Comparison of ENCODE assay signal across 8 mouse cellular contexts in genomic region chr4:135352326-135353065, GRCm38 (mm10). TPM values are rescaled to one million over a fixed set of nuclear protein-coding genes. Genes with fewer than 3 reads are reported as not detected.
A peak's percentile ranks its signal among the peaks of the same experiment; 100 is the strongest.
DNase-seq lines count a peak whose midpoint lies in the region; ATAC-seq and TF ChIP-seq lines count a peak whose summit lies in the region.

No protein-coding gene starts in this region.

- peak overlapping the region; percentile 75 for H3K4me2 ChIP-seq in limb, embryonic 14.5 days (replicated peaks; ENCODE audit: low read depth, low read length, severe bottlenecking)

- peaks cover 17% of the 10 kb centered on the region for H3K4me1 ChIP-seq in limb, embryonic 14.5 days (ENCODE audit: control insufficient read depth, insufficient read depth, low read length)

- peaks cover 17% of the 10 kb centered on the region for H3K36me3 ChIP-seq in limb, embryonic 14.5 days (ENCODE audit: control insufficient read depth, insufficient read depth, low read length)

- no peak for DNase-seq in cerebellum, adult 9-10 months
- peak; percentile 26 for DNase-seq in urinary bladder, postnatal 25 days (ENCODE audit: low spot score)
- no peak for DNase-seq in urinary bladder, adult 2 months (ENCODE audit: low spot score)
- peak; percentile 26 to 52 for DNase-seq in heart, postnatal 10 days
- DNase-seq in limb, embryonic 14.5 days (ENCODE audit: low spot score), result peak; percentile 3
- peak; percentile 48 for DNase-seq in naive thymus-derived CD4-positive, alpha-beta T cell, adult 2 months (ENCODE audit: low read depth)
- DNase-seq in thymus, postnatal 4 days, result no peak

- H3K9ac ChIP-seq in limb, embryonic 14.5 days (ENCODE audit: low read depth, low read length, severe bottlenecking), result peak overlapping the region; percentile 98

- peak; percentile 45; the same call in 1 of the 2 replicates for ATAC-seq in cerebellum, adult (ENCODE audit: insufficient number of reproducible peaks, low FRiP score, low TSS enrichment)
- peak; percentile 1 for ATAC-seq in limb, embryonic 14.5 days (ENCODE audit: low FRiP score, low read depth)

- no peaks in the 10 kb centered on the region for H3K9me3 ChIP-seq in limb, embryonic 14.5 days (ENCODE audit: control insufficient read depth, low read length)

- WGBS in limb, embryonic 14.5 days, result under 1% methylated on average over 47 of the region's 67 CpGs

- peak overlapping the region; percentile 95 for H3K27ac ChIP-seq in limb, embryonic 14.5 days (replicated peaks; ENCODE audit: low read depth, low read length)

- intact Hi-C loops in heart, postnatal 10 days (cut with DNase I), result no loop called here

- no peak for TF ChIP-seq POLR2A in limb, embryonic 14.5 days (IDR thresholded peaks at IDR 0.05; ENCODE audit: borderline replicate concordance, extremely low read depth, insufficient read depth, insufficient read length)

- H3K27me3 ChIP-seq in limb, embryonic 14.5 days (ENCODE audit: control insufficient read depth, insufficient read depth, low read length), result no peaks in the 10 kb centered on the region

- peak overlapping the region; percentile 94 for H3K4me3 ChIP-seq in limb, embryonic 14.5 days (replicated peaks; ENCODE audit: low read length)

RNA-seq across cellular contexts. Expression of gene Srrm1, which starts 0.6 kb away (rescaled TPM):
- polyA plus RNA-seq in urinary bladder, adult 2 months (2012; rRNA removed), result 72.7 and 112 TPM in 2 replicates
- total RNA-seq in heart, postnatal 10 days (2021), result 100 to 1,000 TPM in 1 of 2 experiments, 10 to 100 TPM in 1; 94.6 to 106 TPM
- 158 and 197 TPM in 2 replicates for polyA plus RNA-seq in limb, embryonic 14.5 days (2012; rRNA removed)
- polyA plus RNA-seq in limb, embryonic 14.5 days (2014; fragmentation: Nextera tagmentation; extraction: Ambion mirVana), result 176 and 202 TPM in 2 replicates

RNA-seq across cellular contexts. Expression of gene Ncmap, which starts 45.5 kb away (rescaled TPM):
- polyA plus RNA-seq in urinary bladder, adult 2 months (2012; rRNA removed), result 9.9 and 10.4 TPM in 2 replicates
- 1 to 10 TPM in 1 of 2 experiments, under 1 TPM in 1; 0.69 to 1.3 TPM for total RNA-seq in heart, postnatal 10 days (2021)
- 20.9 and 30.3 TPM in 2 replicates for polyA plus RNA-seq in limb, embryonic 14.5 days (2012; rRNA removed)
- polyA plus RNA-seq in limb, embryonic 14.5 days (2014; fragmentation: Nextera tagmentation; extraction: Ambion mirVana), result 11.9 and 12.8 TPM in 2 replicates

Comparison
In these comparisons a context has a peak if more than half of its experiments do, and no peak if none do; other contexts are left out.
1. DNase-seq: peak in urinary bladder, postnatal 25 days (single experiment), heart, postnatal 10 days (2 of 2), limb, embryonic 14.5 days (single experiment) and naive thymus-derived CD4-positive, alpha-beta T cell, adult 2 months (single experiment); none in cerebellum, adult 9-10 months (single experiment), urinary bladder, adult 2 months (single experiment) and thymus, postnatal 4 days (single experiment).